Mouse (Mus musculus): ENCODE measurements around the gene Frem1.

GRCm38 (mm10) chr4:82892247-82892646 is 159.9 kb downstream of the Frem1 start:
- TF ChIP-seq CTCF (IDR thresholded peaks at IDR 0.05; ENCODE audit: low read depth), result no peak
- no peak for TF ChIP-seq EP300 (IDR thresholded peaks at IDR 0.05; ENCODE audit: low read depth)

Data from liver, postnatal 0 days (tissue).